Mouse (Mus musculus) CH12.LX (cell line): ENCODE data around the gene Ms4a6b. TPM values are rescaled to one million over a fixed set of nuclear protein-coding genes. Genes with fewer than 3 reads are reported as not detected.

ENCODE experiments used
- DNase-seq: peaks from one replicate; pipeline ENCODE4 v3.0.0-alpha.2; 2013; ENCODE audit errors: extremely low read depth
- H3K27ac ChIP-seq: 2 replicates; pipeline ENCODE4 v1.5.1; 2012; ENCODE audit warnings: low read depth, mild to moderate bottlenecking, control low read depth, moderate library complexity; ENCODE audit not compliant: insufficient read depth
- H3K27me3 ChIP-seq: replicated peaks from 2 replicates; pipeline ENCODE3; 2012; ENCODE audit warnings: inconsistent platforms
- H3K36me3 ChIP-seq, 2 experiments: replicated peaks in 1 of 2; 2 replicates each; pipeline versions ENCODE3 to v1.6.1; 2012; ENCODE audit warnings: inconsistent platforms in 1 of 2, low read length in 1 of 2, mild to moderate bottlenecking in 1 of 2, mixed read lengths in 1 of 2, moderate library complexity in 1 of 2; ENCODE audit not compliant: control insufficient read depth in 1 of 2, insufficient read depth in 1 of 2
- H3K4me1 ChIP-seq, 2 experiments: 2 replicates each; pipeline ENCODE4 v1.6.1; 2012; ENCODE audit warnings: inconsistent platforms in 1 of 2, moderate library complexity in 1 of 2; ENCODE audit not compliant: insufficient read depth in 2 of 2, control insufficient read depth in 1 of 2
- H3K4me2 ChIP-seq: 2 replicates; pipeline ENCODE4 v1.6.1; 2012; ENCODE audit warnings: low read depth, mild to moderate bottlenecking, control low read depth; ENCODE audit not compliant: poor library complexity, insufficient read depth, severe bottlenecking
- H3K4me3 ChIP-seq, 3 experiments: fragments of 150-350 bp in 1 of 3; sonication (generic) in 1 of 3; replicated peaks in 1 of 3; 2 replicates each; pipeline versions ENCODE3 to v1.5.1; 2011 to 2012; ENCODE audit warnings: low read depth in 2 of 3, low read length in 2 of 3, mild to moderate bottlenecking in 2 of 3, moderate library complexity in 2 of 3, control low read depth in 1 of 3, improper control_type of control experiment in 1 of 3, inconsistent platforms in 1 of 3, mixed read lengths in 1 of 3; ENCODE audit not compliant: poor library complexity in 1 of 3
- H3K79me2 ChIP-seq: replicated peaks from 2 replicates; pipeline ENCODE4 v1.6.1; 2012; ENCODE audit warnings: mild to moderate bottlenecking, moderate library complexity; ENCODE audit not compliant: control insufficient read depth, poor library complexity, insufficient read depth, severe bottlenecking; ENCODE audit errors: extremely low read depth
- H3K9ac ChIP-seq: 2 replicates; pipeline ENCODE4 v1.6.1; 2012; ENCODE audit warnings: low read depth, mild to moderate bottlenecking, control low read depth, moderate library complexity; ENCODE audit not compliant: insufficient read depth
- H3K9me3 ChIP-seq: replicated peaks from 2 replicates; pipeline ENCODE3; 2012; ENCODE audit warnings: low read length, inconsistent platforms, mixed read lengths
- CHD1 ChIP-seq: IDR thresholded peaks from 2 replicates; pipeline ENCODE4 v1.6.1; 2012; ENCODE audit warnings: low read depth, low read length, improper control_type of control experiment, inconsistent platforms
- CHD2 ChIP-seq: IDR thresholded peaks from 2 replicates; pipeline ENCODE4 v1.6.1; 2011; ENCODE audit warnings: low read length, improper control_type of control experiment
- CTCF ChIP-seq, 2 experiments: IDR thresholded peaks in 1 of 2; conservative IDR thresholded peaks in 1 of 2; 2 replicates each; pipeline ENCODE4 v1.5.1; 2011 to 2012; ENCODE audit warnings: low read depth in 2 of 2, low read length in 2 of 2, improper control_type of control experiment in 1 of 2, inconsistent platforms in 1 of 2, mild to moderate bottlenecking in 1 of 2, moderate library complexity in 1 of 2
- E2F4 ChIP-seq: IDR thresholded peaks from 2 replicates; pipeline ENCODE4 v1.6.1; 2011; ENCODE audit warnings: low read depth, low read length, improper control_type of control experiment; ENCODE audit not compliant: insufficient replicate concordance
- GABPA ChIP-seq: IDR thresholded peaks from 2 replicates; pipeline ENCODE4 v1.6.1; 2012; ENCODE audit warnings: low read depth, low read length, improper control_type of control experiment, inconsistent platforms; ENCODE audit not compliant: insufficient replicate concordance
- IRF4 ChIP-seq: IDR thresholded peaks from 2 replicates; pipeline ENCODE4 v1.6.1; 2014; ENCODE audit warnings: low read depth, mild to moderate bottlenecking, inconsistent platforms, low read length, improper control_type of control experiment
- MAZ ChIP-seq: IDR thresholded peaks from 2 replicates; pipeline ENCODE4 v1.6.1; 2012; ENCODE audit warnings: low read depth, mild to moderate bottlenecking, inconsistent platforms, low read length, improper control_type of control experiment, moderate library complexity
- MEF2A ChIP-seq: IDR thresholded peaks from 2 replicates; pipeline ENCODE4 v1.6.1; 2014; ENCODE audit warnings: low read depth, mild to moderate bottlenecking, inconsistent platforms, low read length, improper control_type of control experiment, borderline replicate concordance
- MXI1 ChIP-seq: IDR thresholded peaks from 2 replicates; pipeline ENCODE4 v1.6.1; 2011; ENCODE audit warnings: mild to moderate bottlenecking, low read depth, low read length, improper control_type of control experiment
- MYC ChIP-seq: IDR thresholded peaks from 2 replicates; pipeline ENCODE4 v1.6.1; 2011; ENCODE audit warnings: low read depth, mild to moderate bottlenecking, improper control_type of control experiment, low read length
- NELFE ChIP-seq: IDR thresholded peaks from 2 replicates; pipeline ENCODE4 v1.6.1; 2011; ENCODE audit warnings: low read depth, low read length, improper control_type of control experiment
- SMC3 ChIP-seq: IDR thresholded peaks from 2 replicates; pipeline ENCODE4 v1.6.1; 2011; ENCODE audit warnings: low read depth, low read length, improper control_type of control experiment
- TCF12 ChIP-seq: IDR thresholded peaks from 2 replicates; pipeline ENCODE4 v1.6.1; 2014; ENCODE audit warnings: low read depth, mild to moderate bottlenecking, inconsistent platforms, low read length, improper control_type of control experiment
- UBTF ChIP-seq: IDR thresholded peaks from 2 replicates; pipeline ENCODE4 v1.6.1; 2012; ENCODE audit warnings: low read depth, mild to moderate bottlenecking, inconsistent platforms, low read length, improper control_type of control experiment, moderate library complexity
- USF1 ChIP-seq: IDR thresholded peaks from 2 replicates; pipeline ENCODE4 v1.6.1; 2014; ENCODE audit warnings: low read depth, mild to moderate bottlenecking, inconsistent platforms, low read length, improper control_type of control experiment
- USF2 ChIP-seq: conservative IDR thresholded peaks from 2 replicates; pipeline ENCODE4 v1.6.1; 2011; ENCODE audit warnings: low read depth, low read length, improper control_type of control experiment
- ZKSCAN1 ChIP-seq: IDR thresholded peaks from 2 replicates; pipeline ENCODE4 v1.6.1; 2012; ENCODE audit warnings: low read depth, inconsistent platforms, low read length, improper control_type of control experiment, borderline replicate concordance
- ZMIZ1 ChIP-seq: IDR thresholded peaks from 2 replicates; pipeline ENCODE4 v1.6.1; 2012; ENCODE audit warnings: low read depth, mild to moderate bottlenecking, inconsistent platforms, low read length, improper control_type of control experiment
- dilution Hi-C: fragments of 300-500 bp; cut with MboI; formaldehyde crosslinking; loops from 2 replicates; pipeline ENCODE4 v1.14.3; 2020; ENCODE audit warnings: low sequenced_read_pairs; ENCODE audit not compliant: extremely low pct_unique_long_range_greater_than_20kb, extremely low pct_ligation_motif_present
- in situ Hi-C: fragments of 300-500 bp; cut with MboI; formaldehyde crosslinking; loops from 3 replicates; pipeline ENCODE4 v1.14.3; 2019; ENCODE audit warnings: low sequenced_read_pairs, low pct_ligation_motif_present, low pct_unique_long_range_greater_than_20kb, mixed read lengths
- polyA plus RNA-seq: library from polyadenylated mRNA; unstranded; fragments of >175 nt; gene quantifications from 2 replicates; pipeline ENCODE4 v1.2.1, GENCODE M21; 2012; ENCODE audit warnings: low read depth; ENCODE audit not compliant: insufficient read length
- total RNA-seq, 2 experiments: library from RNA; depleted of rRNA; stranded (reverse); fragments of 300-350 nt in 1 of 2; fragments of >200 nt in 1 of 2; gene quantifications; 2 replicates each; pipeline ENCODE4 v1.2.3; 2012 to 2014

Gene Ms4a6b
- total and polyA plus RNA-seq, 3 experiments = 0.55 to 1.9 (median 1.6) TPM

- no peak overlapping the region for H3K9ac ChIP-seq
- no peaks in the 10 kb centered on the region for H3K27me3 ChIP-seq
- H3K4me2 ChIP-seq = no peak overlapping the region
- in situ Hi-C loops = no loop called here
- no peak for TF ChIP-seq MEF2A
- no peak for TF ChIP-seq MXI1
- TF ChIP-seq USF1 = no peak
- TF ChIP-seq IRF4 = no peak
- no peak for TF ChIP-seq CHD1
- TF ChIP-seq GABPA = no peak
- no peak for TF ChIP-seq CTCF (conservative IDR thresholded peaks at IDR 0.05 in 1 of 2, IDR thresholded peaks at IDR 0.05 in 1 of 2; ENCODE audit: low read depth in 2 of 2, low read length in 2 of 2)
- TF ChIP-seq UBTF = no peak
- TF ChIP-seq ZMIZ1 = no peak
- no peak for TF ChIP-seq E2F4
- no peak for TF ChIP-seq MAZ
- no peak for TF ChIP-seq TCF12
- no peak for TF ChIP-seq NELFE
- no peak for TF ChIP-seq USF2
- no peak for TF ChIP-seq SMC3
- TF ChIP-seq CHD2 = no peak
- H3K4me3 ChIP-seq = no peak overlapping the region
- H3K36me3 ChIP-seq = peaks cover 0 to 3% of the 10 kb centered on the region in 2 experiments
- H3K9me3 ChIP-seq = no peaks in the 10 kb centered on the region
- H3K4me1 ChIP-seq = peaks cover 3 to 33% of the 10 kb centered on the region in 2 experiments; a peak in 3 of 4 replicates
- H3K27ac ChIP-seq = no peak overlapping the region
- no peak for DNase-seq
- no peaks in the 10 kb centered on the region for H3K79me2 ChIP-seq
- dilution Hi-C loops = no loop called here
These were observed 32.4 kb upstream of the Ms4a6b start for GRCm38 (mm10) chr19:11483941-11484340.

GRCm38 (mm10) chr19:11484388-11484787 is 31.9 kb upstream of the Ms4a6b start:
- no peak for TF ChIP-seq MYC
- TF ChIP-seq ZKSCAN1 = no peak
- Histone ChIP-seq H3K27me3 (no peaks in the 10 kb centered on the region), H3K4me1 (peaks cover 3 to 29% of the 10 kb centered on the region in 2 experiments; a peak in 3 of 4 replicates), H3K4me2 (no peak overlapping the region), H3K36me3 (peaks cover 0 to 3% of the 10 kb centered on the region in 2 experiments), H3K9ac (no peak overlapping the region; the same call in 1 of the 2 replicates), H3K79me2 (no peaks in the 10 kb centered on the region), H3K9me3 (no peaks in the 10 kb centered on the region), H3K4me3 (no peak overlapping the region), H3K27ac (no peak overlapping the region)
- in situ Hi-C loops (no loop called here), dilution Hi-C loops (no loop called here)
- no peak for DNase-seq
